Mouse (Mus musculus) liver, postnatal 0 days (tissue): Measurements from ENCODE around the gene Dennd6b.

ENCODE experiments used
- CTCF ChIP-seq: sonication (generic); IDR thresholded peaks from 2 replicates; pipeline ENCODE4 v1.5.1; 2016; ENCODE audit warnings: antibody characterized with exemption, low read depth
- EP300 ChIP-seq: IDR thresholded peaks from 2 replicates; pipeline ENCODE4 v1.6.1; 2016; ENCODE audit warnings: antibody characterized with exemption, low read depth, mild to moderate bottlenecking

GRCm38 (mm10) chr15:89182328-89182741 is 14.0 kb downstream of the Dennd6b start:
- peak; percentile 27; the same call in 1 of the 2 replicates for TF ChIP-seq CTCF
- TF ChIP-seq EP300 = no peak
